Mouse (Mus musculus) erythroblast, embryonic 14.5 days (primary cell): ENCODE measurements around the gene Pde7b.

Experiments
- GATA1 ChIP-seq: IDR thresholded peaks from 2 replicates; pipeline ENCODE4 v1.6.1; 2012; ENCODE audit warnings: low read length, inconsistent platforms, mixed read lengths
- TAL1 ChIP-seq: IDR thresholded peaks from 3 replicates; pipeline ENCODE4 v1.6.1; 2012; ENCODE audit warnings: low read length, inconsistent platforms, mixed read lengths

DNA sequence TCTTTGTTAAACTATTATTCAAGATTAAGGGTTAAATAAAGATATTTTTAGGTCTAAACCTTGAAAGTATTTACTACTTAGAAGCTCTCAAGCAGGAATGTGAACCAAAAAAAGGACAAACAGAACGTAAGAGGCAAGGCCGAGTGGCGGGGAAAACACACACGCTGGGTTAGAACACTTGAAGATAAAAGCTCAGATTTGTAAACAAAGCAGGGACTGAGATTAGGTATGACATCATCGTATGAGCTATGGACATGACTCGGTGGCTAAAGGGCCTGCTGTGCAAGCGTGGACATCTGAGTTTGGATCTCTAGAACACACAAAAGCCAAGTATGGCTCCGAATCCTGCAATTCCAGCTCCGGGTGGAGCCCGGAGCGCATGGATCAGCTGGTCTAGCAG lies 29.2 kb downstream of the Pde7b start:
- TF ChIP-seq GATA1 (no peak), TAL1 (no peak)
